Mouse (Mus musculus) spleen, adult 2 months (tissue): ENCODE measurements around the gene Pappa.

ENCODE experiments used
- CTCF ChIP-seq: fragments of 200-500 bp; IDR thresholded peaks from 2 replicates; pipeline ENCODE4 v1.5.1; 2011; ENCODE audit warnings: mild to moderate bottlenecking, inconsistent platforms; ENCODE audit not compliant: insufficient read depth, insufficient read length, insufficient replicate concordance; ENCODE audit errors: extremely low read depth
- POLR2A ChIP-seq: fragments of 200-500 bp; IDR thresholded peaks from 2 replicates; pipeline ENCODE4 v1.6.1; 2011; ENCODE audit warnings: low read depth, low read length, inconsistent platforms

- no peak for TF ChIP-seq CTCF
- no peak for TF ChIP-seq POLR2A
These were observed 204.7 kb downstream of the Pappa start for GRCm38 (mm10) chr4:65328486-65329308.
